Mouse (Mus musculus) adrenal gland, adult 18-20 months (tissue): ENCODE data around the gene Nupl2. TPM values are rescaled to one million over a fixed set of nuclear protein-coding genes. Genes with fewer than 3 reads are reported as not detected.

Experiments used
- DNase-seq, 2 experiments: peaks; one replicate each; pipeline ENCODE4 v3.0.0; 2021 to 2022; ENCODE audit warnings: low spot score in 2 of 2
- long read RNA-seq, 2 experiments: library from polyadenylated mRNA; stranded (forward); transcript quantifications; one replicate each; pipeline ENCODE4 v2.0.0; 2021
- total RNA-seq, 2 experiments: library from RNA; stranded (reverse); gene quantifications; 1 replicate in 1 of 2; 2 replicates in 1 of 2; pipeline ENCODE4 v1.2.3; 2021

The Nupl2 gene
- 1 to 10 TPM; 6.8 to 7.2 TPM for total RNA-seq
- long read RNA-seq, experiment 1, transcript Nupl2-201 (7 exons, 2,914 nt): major isoform, 8 of 10 reads
- long read RNA-seq, experiment 1, partial matches to known transcripts: 1 of 10 reads
- long read RNA-seq, experiment 1, other reads (novel, unspliced or antisense): 0 of 10 reads
- long read RNA-seq, experiment 2, transcript Nupl2-201 (7 exons, 2,914 nt): major isoform, 10 of 11 reads
- long read RNA-seq, experiment 2, partial matches to known transcripts: 0 of 11 reads
- long read RNA-seq, experiment 2, other reads (novel, unspliced or antisense): 1 of 11 reads

DNA sequence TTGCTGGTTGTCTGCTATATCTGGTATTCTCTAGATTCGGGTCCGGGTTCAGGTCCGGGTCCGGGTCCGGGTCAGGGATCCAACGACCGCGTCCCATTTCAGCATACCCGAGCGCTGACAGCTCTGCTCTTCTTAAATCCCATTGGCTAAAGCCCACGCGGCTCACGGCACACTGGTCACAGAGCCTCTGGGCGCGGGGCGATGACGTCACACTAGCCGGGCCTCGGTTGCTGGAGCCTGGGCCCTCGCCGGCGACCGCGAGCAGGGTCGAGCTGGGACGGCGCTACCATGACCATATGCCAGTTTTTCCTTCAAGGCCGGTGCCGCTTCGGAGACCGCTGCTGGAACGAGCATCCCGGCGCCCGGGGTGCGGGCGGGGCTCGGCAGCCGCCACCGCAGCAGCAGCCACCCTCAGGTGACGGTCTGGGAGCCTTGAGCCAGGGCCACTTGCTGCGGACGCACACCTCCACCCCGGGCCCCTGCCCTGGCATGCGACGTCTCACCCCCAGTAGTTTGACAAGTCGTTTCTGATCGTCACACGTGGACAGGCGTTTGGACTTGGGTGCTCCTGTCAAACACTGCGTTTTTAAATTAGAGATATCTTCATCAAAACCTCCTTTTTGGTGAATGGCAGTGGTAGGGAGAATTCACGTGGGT is at the start of gene Nupl2:
Nupl2 (plus strand) TSS at position 175 of the 657 bp plus-strand sequence.
- peak; percentile 94 to 95 for DNase-seq

DNA sequence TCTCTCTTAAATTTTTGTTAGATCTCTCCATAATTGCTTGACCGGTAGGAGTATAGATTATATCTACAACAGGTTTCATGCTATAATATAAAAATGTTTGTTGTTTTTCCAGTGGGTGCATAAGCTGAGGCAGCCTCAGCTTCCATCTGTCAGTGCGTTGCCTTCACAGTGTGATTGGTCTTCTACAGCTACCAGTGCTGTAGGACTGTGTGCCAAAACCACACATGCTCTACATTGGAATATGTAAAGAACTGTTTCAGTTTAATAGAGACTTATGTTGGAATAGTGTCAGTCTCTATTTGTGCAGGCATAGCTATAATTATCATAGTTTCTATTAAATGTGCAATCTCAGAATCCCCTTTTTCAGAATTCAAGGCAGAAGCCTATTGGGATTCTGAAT is 42.5 kb upstream of the Nupl2 start:
- no peak for DNase-seq

DNA sequence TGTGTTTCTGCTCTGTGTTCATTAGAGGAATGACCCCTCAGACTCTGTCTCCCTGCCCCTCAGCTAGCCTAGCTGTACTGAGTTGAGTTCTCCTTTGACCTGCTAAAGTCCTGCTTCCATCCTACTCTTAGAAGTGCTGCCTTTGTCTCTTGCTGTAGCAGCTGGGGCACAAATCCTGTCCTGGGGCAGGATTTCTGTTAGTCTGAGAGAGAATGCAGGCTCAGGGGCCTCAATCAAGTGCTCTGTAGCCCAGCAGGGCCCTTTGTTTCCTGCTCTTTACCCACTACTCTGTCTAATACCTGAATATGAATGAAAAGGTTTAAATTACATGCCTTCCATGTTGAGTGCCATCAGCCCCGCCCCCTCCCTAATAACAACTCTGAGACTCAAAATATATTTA is 40.6 kb upstream of the Nupl2 start:
- DNase-seq: no peak

DNA sequence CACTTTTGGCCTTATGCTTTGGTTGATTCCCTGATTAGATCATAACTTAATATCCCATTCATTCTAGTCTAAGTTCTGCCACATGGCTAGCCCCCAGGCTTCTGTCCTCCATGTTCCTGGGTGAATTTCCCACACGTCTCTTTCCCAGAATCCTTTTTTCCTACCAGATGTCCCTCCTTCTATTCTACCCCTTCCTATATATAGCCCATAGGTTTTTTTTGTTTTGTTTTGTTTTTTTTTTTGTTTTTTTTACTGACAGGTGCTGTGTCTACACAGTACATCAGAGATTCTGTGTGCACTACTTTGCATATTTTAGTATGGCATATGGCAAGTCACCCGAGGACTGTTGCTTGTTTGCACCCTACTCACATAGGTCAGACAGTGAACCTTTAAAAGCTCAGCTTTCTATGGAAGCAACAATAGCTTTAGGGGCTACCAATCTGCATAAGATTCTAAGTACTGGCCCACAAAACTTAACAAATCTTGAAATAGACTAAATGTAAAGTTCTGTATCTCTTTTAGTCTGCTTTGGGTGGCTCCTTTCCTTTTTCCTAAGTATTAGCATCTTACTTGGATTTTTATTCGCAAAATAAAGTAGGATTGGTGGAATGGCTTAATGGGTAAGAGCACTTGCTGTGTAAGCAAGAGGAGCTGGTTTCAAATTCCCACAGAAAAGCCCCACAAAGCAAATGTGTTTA is 40.0 kb upstream of the Nupl2 start:
- DNase-seq: no peak

DNA sequence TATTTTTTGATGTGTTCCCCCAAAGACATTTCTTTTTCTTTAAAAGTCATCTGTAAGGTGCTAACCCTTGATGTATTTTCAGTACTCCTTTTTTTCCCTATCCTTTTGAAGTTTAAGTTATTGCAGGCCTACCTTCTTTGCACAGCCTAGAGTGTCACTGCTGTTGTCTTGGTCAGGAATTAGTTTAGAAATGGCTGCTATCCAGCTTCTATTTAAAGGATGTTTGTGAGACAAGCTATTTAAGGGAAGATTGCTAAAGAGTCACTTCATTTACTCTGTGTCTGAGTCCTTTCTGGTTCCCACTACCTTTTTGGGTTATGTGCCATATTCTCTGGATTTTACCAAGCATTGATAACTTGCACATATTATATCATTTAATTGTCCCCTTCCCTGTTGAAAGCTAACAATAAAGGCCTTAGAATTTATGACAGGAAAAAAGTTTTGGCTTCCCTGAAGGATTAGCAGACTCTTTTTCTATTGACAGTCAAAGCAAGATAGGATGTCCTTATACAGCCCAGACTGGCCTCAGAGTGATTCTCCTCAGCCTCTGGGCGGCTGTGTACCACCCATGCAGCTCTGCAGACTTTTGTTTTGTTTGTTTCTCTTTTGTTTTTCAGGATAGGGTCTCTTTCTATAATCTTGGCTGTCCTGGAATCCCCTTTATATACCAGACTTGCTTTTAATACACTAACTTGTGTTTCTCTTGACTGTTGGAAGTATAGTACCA is 38.7 kb upstream of the Nupl2 start:
- no peak for DNase-seq

DNA sequence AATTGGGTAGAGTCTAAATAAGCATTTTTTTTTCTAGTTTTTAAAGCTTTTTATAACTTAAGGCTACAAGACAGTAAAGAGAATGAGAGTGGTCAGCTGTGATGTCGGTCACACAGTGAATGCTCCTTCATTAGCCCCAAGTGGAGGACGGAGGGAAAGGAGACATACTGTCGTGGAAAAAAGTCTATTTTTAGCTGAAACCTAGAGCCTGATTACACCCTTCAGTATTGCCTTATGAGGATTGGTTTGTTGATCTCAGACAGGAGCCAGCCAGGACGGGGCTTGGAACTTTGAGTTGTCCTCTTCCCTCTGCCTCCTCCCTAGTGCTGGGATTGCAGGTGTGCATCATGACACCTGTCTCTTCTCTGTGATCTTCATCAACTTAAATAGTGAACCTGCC is 37.8 kb upstream of the Nupl2 start:
- DNase-seq: no peak

DNA sequence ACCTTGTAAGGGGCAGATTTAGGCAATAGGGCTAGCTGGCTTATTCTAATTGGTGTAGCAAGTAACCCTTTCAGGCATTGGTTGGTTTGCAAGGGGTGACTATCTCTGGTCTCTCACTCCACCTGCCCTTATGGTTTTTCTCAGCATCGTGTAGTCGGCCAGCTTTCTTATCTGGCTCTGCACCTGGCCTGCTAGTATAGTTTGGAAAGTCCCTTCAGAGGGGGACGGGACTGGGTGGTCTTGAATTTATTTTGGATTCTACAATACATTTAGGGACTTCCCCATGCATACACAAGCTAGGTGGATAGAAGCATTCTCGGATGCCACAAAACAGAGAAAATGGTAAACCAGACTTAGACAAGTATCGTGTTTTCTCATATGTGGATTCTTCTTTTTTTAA is 17.8 kb upstream of the Nupl2 start:
- no peak for DNase-seq

DNA sequence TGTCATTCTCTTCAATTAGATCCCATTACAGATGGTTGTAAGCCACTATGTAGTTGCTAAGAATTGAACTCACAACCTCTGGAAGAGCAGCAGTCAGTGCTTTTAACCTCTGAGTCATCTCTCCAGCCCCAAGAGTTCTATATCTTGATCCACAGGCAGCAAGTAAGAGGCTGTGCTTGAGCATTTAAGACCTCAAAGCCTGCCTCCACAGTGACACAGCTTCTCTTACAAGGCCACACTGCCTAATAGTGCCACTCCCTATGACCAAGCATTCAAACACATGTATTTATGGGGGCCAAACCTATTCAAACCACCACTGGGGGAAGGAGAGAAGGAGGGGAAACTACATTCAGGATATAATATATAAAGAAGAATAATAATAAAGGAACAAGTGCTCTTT is 12.6 kb upstream of the Nupl2 start:
- DNase-seq: no peak

DNA sequence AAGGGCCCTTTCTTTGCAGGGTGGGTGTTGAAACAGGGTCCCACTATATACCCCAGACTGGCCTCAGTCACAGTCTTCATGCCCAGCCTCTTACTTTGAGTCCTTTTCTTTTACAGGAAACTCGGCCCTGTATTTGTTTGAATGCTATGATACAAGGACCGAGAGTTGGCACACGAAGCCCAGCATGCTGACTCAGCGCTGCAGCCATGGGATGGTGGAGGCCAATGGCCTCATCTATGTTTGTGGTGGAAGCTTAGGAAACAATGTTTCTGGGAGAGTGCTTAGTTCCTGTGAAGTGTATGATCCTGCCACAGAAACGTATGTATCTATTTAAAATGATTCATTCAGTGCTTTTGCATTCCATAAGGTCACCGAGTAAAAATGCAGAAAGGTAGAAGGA is 8.0 kb upstream of the Nupl2 start:
- no peak for DNase-seq

DNA sequence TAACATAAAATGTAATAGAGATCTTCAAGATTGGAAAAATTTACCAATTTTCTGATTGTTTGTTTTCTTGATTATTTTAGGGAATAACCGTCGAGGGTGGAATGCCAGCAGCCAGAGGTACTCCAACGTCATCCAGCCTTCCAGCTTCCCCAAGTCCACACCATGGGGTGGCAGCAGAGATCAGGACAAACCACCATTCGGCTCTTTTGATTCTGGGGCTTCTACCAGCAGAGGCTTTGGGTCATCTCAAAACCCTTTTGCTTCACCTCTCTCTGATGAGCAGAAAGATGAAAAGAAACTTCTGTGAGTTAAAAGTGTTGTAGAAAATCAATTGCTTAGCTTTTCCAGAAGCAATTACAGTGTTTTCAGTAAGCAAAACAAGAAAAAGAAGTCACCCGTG is 2.5 kb downstream of the Nupl2 start:
- DNase-seq: no peak

DNA sequence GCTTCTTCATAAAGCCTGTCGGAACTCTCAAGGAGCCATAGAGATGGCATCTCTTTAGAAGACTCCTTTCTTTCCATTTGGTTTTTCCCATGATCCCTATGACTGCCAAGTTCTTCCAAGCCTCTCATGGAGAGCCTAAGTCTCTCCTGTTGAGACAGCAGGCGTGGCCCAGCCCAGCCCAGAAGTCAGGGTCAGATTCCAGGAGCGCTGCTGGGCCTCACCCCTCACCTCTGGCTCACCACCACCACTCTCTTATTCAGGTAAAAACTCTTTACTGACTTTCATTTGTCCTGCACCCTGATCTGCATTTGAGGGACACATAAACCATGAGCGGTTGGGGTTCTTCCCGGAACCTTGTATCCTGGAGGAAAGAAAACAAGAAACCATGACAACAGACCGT is 5.1 kb downstream of the Nupl2 start:
- DNase-seq: no peak

DNA sequence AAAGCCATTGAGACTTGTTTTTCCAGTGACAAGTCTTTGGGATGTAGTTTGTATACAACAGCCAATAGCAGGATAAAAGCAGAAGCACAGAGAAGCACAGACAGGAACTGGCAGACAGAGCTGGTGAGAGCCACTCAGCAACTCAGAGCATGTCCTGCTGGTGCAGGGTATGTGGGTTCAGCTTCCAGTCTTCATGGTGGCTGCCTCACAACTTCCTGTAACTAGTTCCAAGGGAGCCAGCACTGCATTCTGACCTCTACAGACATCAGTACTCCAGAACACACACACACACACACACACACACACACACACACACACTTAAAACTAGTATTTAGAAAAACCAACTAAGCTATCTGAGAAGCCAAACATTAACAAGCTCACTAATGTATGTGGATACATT is 7.3 kb downstream of the Nupl2 start:
- DNase-seq: no peak

DNA sequence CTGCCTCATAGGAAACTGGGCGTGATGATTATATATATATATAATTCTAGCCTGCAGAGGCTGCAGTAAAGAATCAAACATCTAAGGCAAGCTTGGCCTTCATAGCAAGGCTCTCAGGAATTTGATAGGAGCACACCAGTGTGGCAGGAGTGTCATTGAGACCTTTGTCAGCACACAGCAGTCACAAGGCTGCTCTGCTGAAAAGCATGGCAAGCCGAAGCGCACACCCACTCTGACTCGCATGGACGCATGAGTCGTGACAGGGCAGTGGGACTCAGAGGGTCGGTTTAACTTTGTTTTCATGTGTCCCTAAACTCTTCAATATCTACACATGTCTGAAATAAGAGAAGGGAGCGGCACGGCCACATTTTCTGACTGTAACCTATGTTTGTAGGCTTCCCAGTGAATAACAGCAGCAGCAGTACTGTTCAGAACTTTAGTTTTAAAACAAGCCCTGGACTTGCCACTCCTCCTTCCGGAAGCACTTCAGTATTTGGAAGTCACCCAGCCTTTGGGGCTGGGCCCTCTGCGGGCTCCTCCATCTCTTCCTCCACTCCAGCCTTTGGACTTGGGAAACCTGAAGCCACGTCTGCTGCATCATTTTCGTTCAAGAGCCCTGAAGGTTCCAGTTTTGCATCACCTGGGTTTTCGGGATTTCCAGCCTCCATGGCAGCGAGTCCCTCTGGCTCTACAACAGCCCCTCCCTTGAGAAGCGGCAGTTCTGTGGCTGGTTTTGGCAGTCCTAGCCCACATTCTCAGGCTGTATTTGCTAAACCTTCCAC is 16.9 kb downstream of the Nupl2 start:
- no peak for DNase-seq

DNA sequence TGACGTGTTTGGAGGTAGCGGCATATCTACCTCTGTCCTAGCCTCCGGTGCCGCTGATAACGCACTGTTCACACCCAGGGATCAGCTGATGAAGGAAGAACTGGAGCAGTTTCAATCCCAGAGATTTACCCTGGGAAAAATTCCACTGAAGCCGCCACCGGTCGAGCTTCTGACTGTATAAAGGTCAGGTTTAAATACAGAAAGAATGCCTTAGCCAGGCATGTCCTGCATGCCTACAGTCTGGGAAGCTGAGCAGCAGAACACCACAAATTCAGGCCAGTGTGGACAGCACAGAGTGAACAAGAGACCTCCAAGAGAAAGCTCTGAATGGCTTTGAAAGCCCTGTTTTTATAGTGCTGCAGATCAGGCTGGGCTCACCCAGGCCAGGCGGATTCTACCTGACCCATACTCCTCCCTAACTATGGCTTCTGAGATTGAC is 17.6 kb downstream of the Nupl2 start:
- DNase-seq: no peak

DNA sequence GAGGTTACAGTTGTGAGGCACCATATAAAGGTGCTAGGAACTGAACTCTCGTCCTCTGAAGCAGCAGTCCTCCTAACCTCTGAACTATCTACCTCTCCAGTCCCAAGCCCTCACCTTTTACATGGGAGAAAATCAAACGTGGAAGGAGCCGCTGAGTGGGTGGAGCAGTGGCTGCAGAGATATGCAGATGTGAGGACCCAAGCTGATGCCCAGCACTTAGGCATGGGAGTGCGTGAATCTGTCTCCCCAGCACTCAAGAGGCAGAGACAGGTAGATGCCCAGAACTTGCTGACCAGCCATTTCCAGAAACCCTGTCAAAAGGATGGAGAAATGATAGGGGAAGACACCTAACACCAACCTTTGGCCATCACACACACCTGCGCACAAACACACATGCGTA is 18.3 kb downstream of the Nupl2 start:
- no peak for DNase-seq

DNA sequence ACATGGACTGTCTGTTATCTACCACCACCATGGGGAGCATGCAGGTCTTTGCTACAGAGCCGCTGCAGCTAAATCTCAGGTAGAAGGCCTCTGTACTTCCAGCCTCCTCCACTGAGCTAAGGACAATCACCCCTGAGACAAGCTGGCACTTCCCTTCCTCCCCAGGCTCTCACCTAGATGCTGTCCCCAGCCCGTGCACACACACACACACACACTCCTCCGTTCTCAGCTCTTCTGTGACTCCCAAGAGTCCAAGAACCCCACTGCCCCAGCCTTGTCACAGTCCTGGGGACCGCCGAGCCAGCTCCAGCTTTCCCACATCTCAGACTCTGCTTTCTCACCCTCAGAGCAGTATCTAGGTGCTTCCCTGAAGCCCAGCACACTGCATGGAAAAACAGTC is 19.2 kb downstream of the Nupl2 start:
- DNase-seq: no peak

DNA sequence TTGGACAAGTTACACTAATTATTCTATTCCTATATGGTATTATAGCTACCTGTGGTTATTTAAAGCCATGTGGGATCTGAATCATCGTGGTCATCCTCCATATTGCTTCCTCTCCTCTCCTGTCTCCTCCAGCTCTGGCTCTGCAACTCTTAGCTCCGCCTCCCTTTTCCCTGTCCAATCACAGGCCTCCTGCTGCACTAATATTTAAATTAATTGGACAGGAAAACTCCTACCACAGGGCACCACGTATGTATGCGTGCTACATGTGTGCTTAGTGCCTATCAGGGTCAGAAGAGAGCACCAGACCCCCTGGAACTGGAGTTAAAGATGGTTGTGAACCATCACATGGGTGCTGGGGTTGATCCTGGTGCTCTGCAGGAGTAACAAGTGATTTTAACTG is 23.7 kb downstream of the Nupl2 start:
- DNase-seq: no peak

DNA sequence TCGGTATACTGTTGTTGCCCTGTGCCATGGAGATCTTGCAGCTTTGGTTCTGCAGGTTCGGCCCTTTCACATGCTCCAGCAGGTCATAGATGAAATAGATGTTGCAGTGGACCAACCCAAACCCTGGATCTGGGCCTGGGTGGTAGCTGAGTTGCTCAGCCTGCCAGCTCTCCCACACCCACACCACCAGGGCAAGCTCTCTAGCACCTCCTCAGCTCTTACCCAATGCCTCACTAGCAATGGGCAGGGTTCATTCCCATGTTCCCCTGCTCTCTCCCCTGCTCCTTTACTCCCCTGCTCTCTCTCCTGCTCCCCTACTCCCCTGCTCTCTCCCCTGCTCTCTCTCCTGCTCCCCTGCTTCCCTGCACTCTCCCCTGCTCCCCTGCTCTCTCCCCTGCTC is 27.1 kb downstream of the Nupl2 start:
- no peak for DNase-seq

DNA sequence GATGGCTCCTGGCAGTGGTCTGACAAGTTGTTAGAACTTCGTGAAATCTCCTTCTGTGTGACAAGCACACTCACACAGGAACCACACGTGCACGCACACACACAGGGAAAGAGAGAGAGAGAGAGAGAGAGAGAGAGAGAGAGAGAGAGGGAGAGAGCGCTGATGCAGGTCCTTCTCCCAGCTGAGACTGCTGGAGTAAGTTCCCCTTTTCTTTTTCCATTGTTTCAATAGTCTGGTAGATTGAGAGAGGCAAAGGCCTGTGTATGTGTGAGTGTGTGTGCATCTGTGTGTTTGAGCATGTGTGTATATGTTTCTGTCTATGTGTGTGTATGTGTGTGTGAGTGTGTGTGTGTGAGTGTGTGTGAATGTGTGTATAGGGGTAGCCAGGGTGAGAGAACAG is 36.2 kb downstream of the Nupl2 start:
- DNase-seq: no peak

DNA sequence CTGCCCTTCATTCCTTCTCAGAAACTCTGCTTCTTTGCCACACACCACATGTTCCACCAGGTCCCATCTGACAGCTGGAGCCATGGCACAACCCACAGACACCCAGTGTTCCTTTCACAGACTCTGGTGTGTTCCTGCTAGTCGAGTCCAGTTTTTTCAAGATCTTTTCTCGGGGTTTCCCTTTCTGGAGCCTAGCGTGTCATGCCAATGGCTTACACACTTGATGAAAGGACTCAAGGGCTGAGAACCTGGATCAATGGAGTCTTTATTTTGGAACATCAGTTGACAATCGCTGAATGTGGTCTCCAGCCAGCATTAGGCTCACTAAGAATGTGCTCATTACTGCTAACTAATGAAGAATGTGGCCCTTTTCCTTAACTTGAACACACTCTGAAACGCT is 37.7 kb downstream of the Nupl2 start:
- DNase-seq: no peak

DNA sequence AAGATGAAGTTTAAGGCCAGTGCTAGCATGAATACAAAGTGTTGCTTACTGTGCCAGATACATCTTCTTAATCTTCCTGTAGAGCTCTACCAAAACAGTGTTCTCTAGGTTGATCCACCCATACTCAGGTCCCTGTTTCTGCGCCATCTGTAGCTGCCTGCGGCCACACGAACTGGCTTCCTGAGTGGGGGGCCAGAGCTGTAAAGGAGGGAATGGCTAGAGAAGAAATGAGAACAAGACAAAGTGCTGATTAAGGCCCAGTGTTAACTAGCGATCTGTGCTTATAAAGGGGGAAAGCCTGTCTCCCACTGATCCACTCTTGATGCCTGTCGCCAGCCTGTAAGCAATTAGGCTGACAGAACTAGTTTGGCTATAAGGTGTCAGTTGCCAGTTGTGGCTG is 38.5 kb downstream of the Nupl2 start:
- no peak for DNase-seq
